Mouse (Mus musculus): ENCODE measurements at regions not wholly inside any gene's neighbourhood (a gene's known extent, or its start where the extent isn't known, plus 50 kb on each side); places are given as distances from the start of the nearest gene placed in this dataset.
A peak's percentile ranks its signal among the peaks of the same experiment; 100 is the strongest.

- Histone ChIP-seq H3K79me2 (ENCODE audit: control insufficient read depth, insufficient read depth, low read length) (no peaks in the 10 kb centered on the region), H3K27me3 (ENCODE audit: control insufficient read depth, insufficient read depth, low read length) (no peaks in the 10 kb centered on the region), H3K27ac (replicated peaks; ENCODE audit: insufficient read depth, low read depth, low read length) (no peak overlapping the region), H3K4me1 (ENCODE audit: control insufficient read depth, insufficient read depth, low read length) (no peaks in the 10 kb centered on the region), H3K9ac (ENCODE audit: low read depth, low read length) (no peak overlapping the region), H3K4me3 (ENCODE audit: insufficient read depth, low read depth, low read length) (no peak overlapping the region), H3K36me3 (ENCODE audit: control insufficient read depth, insufficient read depth, low read length) (no peaks in the 10 kb centered on the region)
- DNase-seq (ENCODE audit: extremely low read depth, low read depth, low spot score) = no peak
- WGBS = 70% methylated on average over 6 of the region's 6 CpGs
- TF ChIP-seq POLR2A (IDR thresholded peaks at IDR 0.05; ENCODE audit: extremely low read depth, insufficient read depth, low read length) = no peak
- TF ChIP-seq CTCF (IDR thresholded peaks at IDR 0.05; ENCODE audit: low read depth, low read length) = no peak
Measured at GRCm38 (mm10) chr14:37271015-37271933, 136.2 kb upstream of the Ghitm start.

- Histone ChIP-seq H3K4me1 (ENCODE audit: control insufficient read depth, insufficient read depth, low read length) (no peaks in the 10 kb centered on the region), H3K79me2 (ENCODE audit: control insufficient read depth, insufficient read depth, low read length) (no peaks in the 10 kb centered on the region), H3K27me3 (ENCODE audit: control insufficient read depth, insufficient read depth, low read length) (no peaks in the 10 kb centered on the region), H3K27ac (replicated peaks; ENCODE audit: insufficient read depth, low read depth, low read length) (no peak overlapping the region), H3K4me3 (ENCODE audit: insufficient read depth, low read depth, low read length) (no peak overlapping the region), H3K36me3 (ENCODE audit: control insufficient read depth, insufficient read depth, low read length) (no peaks in the 10 kb centered on the region), H3K9ac (ENCODE audit: low read depth, low read length) (no peak overlapping the region)
- DNase-seq (ENCODE audit: extremely low read depth, low read depth, low spot score) = no peak
- WGBS = 21% methylated on average over 2 of the region's 2 CpGs
- TF ChIP-seq CTCF (IDR thresholded peaks at IDR 0.05; ENCODE audit: low read depth, low read length) (no peak), POLR2A (IDR thresholded peaks at IDR 0.05; ENCODE audit: extremely low read depth, insufficient read depth, low read length) (no peak)
Measured at GRCm38 (mm10) chr14:37269920-37270319, 134.8 kb upstream of the Ghitm start.

- no peak overlapping the region for H3K27ac ChIP-seq (replicated peaks; ENCODE audit: insufficient read depth, low read depth, low read length)
- 34% methylated on average over 4 of the region's 4 CpGs for WGBS
- H3K4me1 ChIP-seq (ENCODE audit: control insufficient read depth, insufficient read depth, low read length) = no peaks in the 10 kb centered on the region
- H3K36me3 ChIP-seq (ENCODE audit: control insufficient read depth, insufficient read depth, low read length) = no peaks in the 10 kb centered on the region
- no peaks in the 10 kb centered on the region for H3K27me3 ChIP-seq (ENCODE audit: control insufficient read depth, insufficient read depth, low read length)
- peak; percentile 49 for DNase-seq (ENCODE audit: extremely low read depth, low read depth, low spot score)
- TF ChIP-seq POLR2A (IDR thresholded peaks at IDR 0.05; ENCODE audit: extremely low read depth, insufficient read depth, low read length) (no peak), CTCF (IDR thresholded peaks at IDR 0.05; ENCODE audit: low read depth, low read length) (peak; percentile 82)
- H3K9ac ChIP-seq (ENCODE audit: low read depth, low read length) = no peak overlapping the region
- H3K79me2 ChIP-seq (ENCODE audit: control insufficient read depth, insufficient read depth, low read length) = no peaks in the 10 kb centered on the region
- no peak overlapping the region for H3K4me3 ChIP-seq (ENCODE audit: insufficient read depth, low read depth, low read length)
Measured at GRCm38 (mm10) chr14:37238632-37239032, 103.6 kb upstream of the Ghitm start.

GRCm38 (mm10) chr14:37237191-37237590 is 102.1 kb upstream of the Ghitm start:
- H3K27ac ChIP-seq (replicated peaks; ENCODE audit: insufficient read depth, low read depth, low read length) = no peak overlapping the region
- DNase-seq (ENCODE audit: extremely low read depth, low read depth, low spot score) = no peak
- H3K27me3 ChIP-seq (ENCODE audit: control insufficient read depth, insufficient read depth, low read length) = no peaks in the 10 kb centered on the region
- no peaks in the 10 kb centered on the region for H3K79me2 ChIP-seq (ENCODE audit: control insufficient read depth, insufficient read depth, low read length)
- no peak overlapping the region for H3K4me3 ChIP-seq (ENCODE audit: insufficient read depth, low read depth, low read length)
- no peaks in the 10 kb centered on the region for H3K36me3 ChIP-seq (ENCODE audit: control insufficient read depth, insufficient read depth, low read length)
- WGBS = 87% methylated on average over 5 of the region's 5 CpGs
- H3K9ac ChIP-seq (ENCODE audit: low read depth, low read length) = no peak overlapping the region
- H3K4me1 ChIP-seq (ENCODE audit: control insufficient read depth, insufficient read depth, low read length) = no peaks in the 10 kb centered on the region
- no peak for TF ChIP-seq CTCF (IDR thresholded peaks at IDR 0.05; ENCODE audit: low read depth, low read length)
- TF ChIP-seq POLR2A (IDR thresholded peaks at IDR 0.05; ENCODE audit: extremely low read depth, insufficient read depth, low read length) = no peak

GRCm38 (mm10) chr14:37208256-37208655 is 73.2 kb upstream of the Ghitm start:
- no peaks in the 10 kb centered on the region for H3K27me3 ChIP-seq (ENCODE audit: control insufficient read depth, insufficient read depth, low read length)
- H3K27ac ChIP-seq (replicated peaks; ENCODE audit: insufficient read depth, low read depth, low read length) = no peak overlapping the region
- H3K4me1 ChIP-seq (ENCODE audit: control insufficient read depth, insufficient read depth, low read length) = no peaks in the 10 kb centered on the region
- H3K9ac ChIP-seq (ENCODE audit: low read depth, low read length) = no peak overlapping the region
- no peak overlapping the region for H3K4me3 ChIP-seq (ENCODE audit: insufficient read depth, low read depth, low read length)
- no peaks in the 10 kb centered on the region for H3K36me3 ChIP-seq (ENCODE audit: control insufficient read depth, insufficient read depth, low read length)
- TF ChIP-seq POLR2A (IDR thresholded peaks at IDR 0.05; ENCODE audit: extremely low read depth, insufficient read depth, low read length) = no peak
- TF ChIP-seq CTCF (IDR thresholded peaks at IDR 0.05; ENCODE audit: low read depth, low read length) = no peak
- H3K79me2 ChIP-seq (ENCODE audit: control insufficient read depth, insufficient read depth, low read length) = no peaks in the 10 kb centered on the region
- DNase-seq (ENCODE audit: extremely low read depth, low read depth, low spot score) = no peak

GRCm38 (mm10) chr14:37189795-37190194 is 54.7 kb upstream of the Ghitm start:
- 71% methylated on average over 5 of the region's 5 CpGs for WGBS
- Histone ChIP-seq H3K27ac (replicated peaks; ENCODE audit: insufficient read depth, low read depth, low read length) (no peak overlapping the region), H3K79me2 (ENCODE audit: control insufficient read depth, insufficient read depth, low read length) (no peaks in the 10 kb centered on the region), H3K9ac (ENCODE audit: low read depth, low read length) (no peak overlapping the region), H3K4me1 (ENCODE audit: control insufficient read depth, insufficient read depth, low read length) (no peaks in the 10 kb centered on the region), H3K36me3 (ENCODE audit: control insufficient read depth, insufficient read depth, low read length) (no peaks in the 10 kb centered on the region), H3K27me3 (ENCODE audit: control insufficient read depth, insufficient read depth, low read length) (no peaks in the 10 kb centered on the region), H3K4me3 (ENCODE audit: insufficient read depth, low read depth, low read length) (no peak overlapping the region)
- no peak for DNase-seq (ENCODE audit: extremely low read depth, low read depth, low spot score)
- TF ChIP-seq POLR2A (IDR thresholded peaks at IDR 0.05; ENCODE audit: extremely low read depth, insufficient read depth, low read length) = no peak
